Mouse (Mus musculus) kidney, adult 2 months (tissue): ENCODE data around the gene Myo1b. TPM values are rescaled to one million over a fixed set of nuclear protein-coding genes. Genes with fewer than 3 reads are reported as not detected.
A peak's percentile ranks its signal among the peaks of the same experiment; 100 is the strongest.

Source experiments
- DNase-seq: peaks from one replicate; pipeline ENCODE4 v3.0.0; 2021
- H3K27ac ChIP-seq: fragments of 200-500 bp; 2 replicates; pipeline ENCODE4 v1.5.1; 2012; ENCODE audit warnings: low read depth, low read length, control low read depth, inconsistent platforms; ENCODE audit not compliant: insufficient read depth
- H3K27me3 ChIP-seq: fragments of 200-500 bp; replicated peaks from 2 replicates; pipeline ENCODE4 v1.6.1; 2012; ENCODE audit warnings: mild to moderate bottlenecking, moderate library complexity, low read length, inconsistent platforms; ENCODE audit not compliant: control insufficient read depth, insufficient read depth
- H3K36me3 ChIP-seq: fragments of 200-500 bp; 2 replicates; pipeline ENCODE4 v1.6.1; 2012; ENCODE audit warnings: mild to moderate bottlenecking, moderate library complexity, low read length, inconsistent platforms; ENCODE audit not compliant: control insufficient read depth, insufficient read depth
- H3K4me1 ChIP-seq: fragments of 200-500 bp; 2 replicates; pipeline ENCODE4 v1.6.1; 2011; ENCODE audit warnings: low read length; ENCODE audit not compliant: control insufficient read depth, insufficient read depth
- H3K4me3 ChIP-seq: fragments of 200-500 bp; 2 replicates; pipeline ENCODE4 v1.5.1; 2011; ENCODE audit warnings: mild to moderate bottlenecking, low read depth, low read length, control low read depth; ENCODE audit not compliant: insufficient read depth
- CTCF ChIP-seq: fragments of 200-500 bp; conservative IDR thresholded peaks from 2 replicates; pipeline ENCODE4 v1.5.1; 2011; ENCODE audit warnings: low read depth, mild to moderate bottlenecking, control low read depth, low read length, moderate library complexity, mixed read lengths; ENCODE audit not compliant: insufficient read depth, insufficient read length
- POLR2A ChIP-seq: fragments of 200-500 bp; IDR thresholded peaks from one replicate; pipeline ENCODE4 v1.6.1; 2011; ENCODE audit warnings: low read depth, low read length, control low read depth
- WGBS: fragments of 180-500 bp; shearing (Covaris S2); methylation state at CpG from one replicate; pipeline ENCODE4 v1.1.7; 2018; 5-methylcytosine and 5-hydroxymethylcytosine counted together
- polyA plus RNA-seq: library from polyadenylated mRNA; depleted of rRNA; stranded (reverse); fragments of >200 nt; gene quantifications from 2 replicates; pipeline ENCODE4 v1.2.3, GENCODE M21; 2012

Myo1b gene
- polyA plus RNA-seq, 1 experiment = 5.8 TPM

- Histone ChIP-seq H3K4me1 (no peaks in the 10 kb centered on the region), H3K27me3 (no peaks in the 10 kb centered on the region), H3K4me3 (no peak overlapping the region), H3K27ac (no peak overlapping the region), H3K36me3 (no peaks in the 10 kb centered on the region)
- DNase-seq = no peak
- TF ChIP-seq CTCF = no peak
- 80% methylated on average over 8 of the region's 8 CpGs for WGBS
Measured at GRCm38 (mm10) chr1:51862828-51863421, 52.9 kb downstream of the Myo1b start.

GRCm38 (mm10) chr1:51860837-51861236 lies 55.0 kb downstream of the Myo1b start:
- Histone ChIP-seq H3K4me1 (peaks cover 5% of the 10 kb centered on the region; the same call in 1 of the 2 replicates), H3K4me3 (no peak overlapping the region), H3K27me3 (no peaks in the 10 kb centered on the region), H3K36me3 (no peaks in the 10 kb centered on the region), H3K27ac (no peak overlapping the region)
- DNase-seq = no peak
- no peak for TF ChIP-seq CTCF
- TF ChIP-seq POLR2A = no peak
- 94% methylated on average over 10 of the region's 10 CpGs for WGBS

GRCm38 (mm10) chr1:51856946-51857345 lies 58.9 kb downstream of the Myo1b start:
- no peak for TF ChIP-seq POLR2A
- no peak for TF ChIP-seq CTCF
- DNase-seq = no peak
- H3K36me3 ChIP-seq = no peaks in the 10 kb centered on the region
- H3K4me1 ChIP-seq = peaks cover 5% of the 10 kb centered on the region; the same call in 1 of the 2 replicates
- no peaks in the 10 kb centered on the region for H3K27me3 ChIP-seq
- 76% methylated on average over 4 of the region's 4 CpGs for WGBS
- H3K4me3 ChIP-seq = no peak overlapping the region
- no peak overlapping the region for H3K27ac ChIP-seq

GRCm38 (mm10) chr1:51856245-51856915 lies 59.5 kb downstream of the Myo1b start:
- 71% methylated on average over 11 of the region's 11 CpGs for WGBS
- no peaks in the 10 kb centered on the region for H3K36me3 ChIP-seq
- no peaks in the 10 kb centered on the region for H3K27me3 ChIP-seq
- H3K4me1 ChIP-seq = peaks cover 5% of the 10 kb centered on the region; the same call in 1 of the 2 replicates
- TF ChIP-seq POLR2A (no peak), CTCF (no peak)
- DNase-seq = peak; percentile 13
- H3K4me3 ChIP-seq = no peak overlapping the region
- peak overlapping the region; percentile 35; the same call in 1 of the 2 replicates for H3K27ac ChIP-seq

- DNase-seq = peak; percentile 68
- peaks cover 5% of the 10 kb centered on the region; the same call in 1 of the 2 replicates for H3K4me1 ChIP-seq
- no peaks in the 10 kb centered on the region for H3K36me3 ChIP-seq
- H3K27me3 ChIP-seq = no peaks in the 10 kb centered on the region
- no peak overlapping the region for H3K4me3 ChIP-seq
- H3K27ac ChIP-seq = peak overlapping the region; percentile 35; the same call in 1 of the 2 replicates
- TF ChIP-seq POLR2A (no peak), CTCF (no peak)
- 31% methylated on average over 10 of the region's 10 CpGs for WGBS
Measured at GRCm38 (mm10) chr1:51855541-51856244, 60.2 kb downstream of the Myo1b start.

- DNase-seq = no peak
- Histone ChIP-seq H3K4me1 (peaks cover 12% of the 10 kb centered on the region), H3K27ac (no peak overlapping the region), H3K36me3 (no peaks in the 10 kb centered on the region), H3K4me3 (no peak overlapping the region), H3K27me3 (no peaks in the 10 kb centered on the region)
- WGBS = 78% methylated on average over 5 of the region's 5 CpGs
- TF ChIP-seq POLR2A (no peak), CTCF (no peak)
Measured at GRCm38 (mm10) chr1:51852314-51852713, 63.6 kb downstream of the Myo1b start.
